Mouse (Mus musculus) forebrain, embryonic 15.5 days (tissue): ENCODE measurements around the gene Fam3c. TPM values are rescaled to one million over a fixed set of nuclear protein-coding genes. Genes with fewer than 3 reads are reported as not detected.

Experiments used
- ATAC-seq: fragments of 200-750 bp; cut with Nextera tagmentation; replicated peaks from 2 replicates; pipeline ENCODE4 v1.8.0; 2017; ENCODE audit warnings: mild to moderate bottlenecking, moderate TSS enrichment, moderate library complexity
- H3K27ac ChIP-seq: fragments of 300-500 bp; sonication (generic); replicated peaks from 2 replicates; pipeline ENCODE4 v1.5.1; 2015; ENCODE audit warnings: mild to moderate bottlenecking, inconsistent platforms
- H3K27me3 ChIP-seq: fragments of 300-500 bp; sonication (generic); 2 replicates; pipeline ENCODE4 v1.6.1; 2015; ENCODE audit warnings: inconsistent platforms
- H3K36me3 ChIP-seq: fragments of 300-500 bp; sonication (generic); 2 replicates; pipeline ENCODE4 v1.6.1; 2015; ENCODE audit warnings: mild to moderate bottlenecking, inconsistent platforms
- H3K4me1 ChIP-seq: fragments of 300-500 bp; sonication (generic); 2 replicates; pipeline ENCODE4 v1.6.1; 2015; ENCODE audit warnings: inconsistent platforms
- H3K4me2 ChIP-seq: fragments of 300-500 bp; sonication (generic); replicated peaks from 2 replicates; pipeline ENCODE4 v1.6.1; 2015; ENCODE audit warnings: mild to moderate bottlenecking, inconsistent platforms
- H3K4me3 ChIP-seq: fragments of 300-500 bp; sonication (generic); 2 replicates; pipeline ENCODE4 v1.5.1; 2015; ENCODE audit warnings: mild to moderate bottlenecking, inconsistent platforms
- H3K9ac ChIP-seq: fragments of 300-500 bp; sonication (generic); replicated peaks from 2 replicates; pipeline ENCODE4 v1.6.1; 2015; ENCODE audit warnings: mild to moderate bottlenecking, inconsistent platforms
- H3K9me3 ChIP-seq: fragments of 300-500 bp; sonication (generic); 2 replicates; pipeline ENCODE4 v1.6.1; 2016; ENCODE audit warnings: inconsistent platforms
- WGBS: fragments of 180-500 bp; shearing (Covaris S2); methylation state at CpG from one replicate; pipeline ENCODE4 v1.1.7; 2015; ENCODE audit warnings: mixed read lengths; 5-methylcytosine and 5-hydroxymethylcytosine counted together
- polyA plus RNA-seq: library from polyadenylated mRNA; unstranded; fragments of >200 nt; fragmentation: Nextera tagmentation; extraction: Ambion mirVana; gene quantifications from 2 replicates; pipeline ENCODE4 v1.2.1, GENCODE M21; 2015

The Fam3c gene
- polyA plus RNA-seq, 1 experiment from 2014 or later = 56.2 TPM

- Histone ChIP-seq H3K27me3 (no peaks in the 10 kb centered on the region), H3K4me2 (no peak overlapping the region), H3K4me1 (peaks cover 3% of the 10 kb centered on the region; the same call in 1 of the 2 replicates), H3K27ac (no peak overlapping the region), H3K36me3 (no peaks in the 10 kb centered on the region), H3K9ac (no peak overlapping the region), H3K9me3 (no peaks in the 10 kb centered on the region), H3K4me3 (no peak overlapping the region)
- no peak for ATAC-seq
- 76% methylated on average over 8 of the region's 8 CpGs for WGBS
Measured at GRCm38 (mm10) chr6:22327931-22328330, 28.1 kb downstream of the Fam3c start.

- H3K36me3 ChIP-seq = no peaks in the 10 kb centered on the region
- H3K4me1 ChIP-seq = peaks cover 3% of the 10 kb centered on the region; the same call in 1 of the 2 replicates
- H3K27me3 ChIP-seq = no peaks in the 10 kb centered on the region
- no peaks in the 10 kb centered on the region for H3K9me3 ChIP-seq
- H3K9ac ChIP-seq = no peak overlapping the region
- H3K4me3 ChIP-seq = no peak overlapping the region
- H3K27ac ChIP-seq = no peak overlapping the region
- H3K4me2 ChIP-seq = no peak overlapping the region
- 58% methylated on average over 4 of the region's 4 CpGs for WGBS
- ATAC-seq = no peak
Measured at GRCm38 (mm10) chr6:22327091-22327490, 29.0 kb downstream of the Fam3c start.

GRCm38 (mm10) chr6:22326289-22326688 lies 29.8 kb downstream of the Fam3c start:
- no peak overlapping the region for H3K4me2 ChIP-seq
- peaks cover 3% of the 10 kb centered on the region; the same call in 1 of the 2 replicates for H3K4me1 ChIP-seq
- H3K9ac ChIP-seq = no peak overlapping the region
- no peak overlapping the region for H3K4me3 ChIP-seq
- H3K27me3 ChIP-seq = no peaks in the 10 kb centered on the region
- no peaks in the 10 kb centered on the region for H3K9me3 ChIP-seq
- H3K27ac ChIP-seq = no peak overlapping the region
- no peaks in the 10 kb centered on the region; the same call in 1 of the 2 replicates for H3K36me3 ChIP-seq
- no peak for ATAC-seq
- 82% methylated on average over 4 of the region's 4 CpGs for WGBS

DNA sequence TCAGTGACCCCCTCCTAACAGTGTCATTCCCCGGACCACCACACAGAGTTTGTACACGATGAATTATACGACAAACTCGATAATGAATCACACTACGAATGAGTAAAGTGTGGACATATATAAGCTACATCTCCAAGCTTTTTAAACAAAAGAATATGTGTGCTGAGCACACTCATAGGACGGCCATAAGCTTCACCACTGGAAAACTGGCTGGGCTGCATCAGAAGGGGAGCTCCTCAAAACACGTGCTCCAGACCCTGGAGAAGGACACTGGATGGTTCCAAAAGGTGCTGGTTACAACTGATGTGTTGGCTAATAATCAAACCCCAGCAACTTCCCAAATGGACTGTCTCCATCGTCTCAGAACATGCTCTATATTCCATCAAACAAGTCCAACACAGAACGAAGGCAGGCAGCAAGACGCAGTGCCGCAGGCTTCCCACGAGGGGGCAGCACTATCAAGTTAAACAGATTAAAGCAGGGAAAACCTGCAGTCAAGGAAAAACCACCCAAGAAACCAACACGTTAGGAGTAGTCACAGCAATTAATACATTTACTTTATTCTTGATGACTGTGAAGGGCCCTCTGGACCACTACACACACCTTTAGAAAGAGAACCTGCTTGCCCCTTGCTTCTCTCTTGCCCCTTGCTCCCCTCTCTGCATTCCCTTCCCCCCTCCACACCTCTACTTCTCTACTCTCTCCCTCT lies 30.5 kb downstream of the Fam3c start:
- no peak overlapping the region for H3K4me2 ChIP-seq

DNA sequence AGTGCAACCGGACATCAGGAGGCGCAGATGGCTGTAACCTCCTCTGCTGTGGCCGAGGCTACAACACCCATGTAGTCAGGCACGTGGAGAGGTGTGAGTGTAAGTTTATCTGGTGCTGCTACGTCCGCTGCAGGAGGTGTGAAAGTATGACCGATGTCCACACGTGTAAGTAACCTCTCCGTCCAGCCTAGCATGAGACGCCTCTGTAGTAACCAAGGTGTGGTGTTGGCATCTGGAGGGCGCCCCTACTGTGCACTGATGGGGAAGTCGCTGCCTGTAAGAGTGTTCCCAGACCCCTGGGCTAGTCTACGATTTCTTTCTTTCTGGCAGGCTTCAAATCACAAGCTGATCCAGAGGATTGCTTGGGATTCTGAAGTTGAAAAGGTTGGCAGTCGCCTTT lies 58.0 kb downstream of the Fam3c start:
- Histone ChIP-seq H3K4me1 (no peaks in the 10 kb centered on the region), H3K27me3 (peaks cover 4% of the 10 kb centered on the region; the same call in 1 of the 2 replicates), H3K4me3 (no peak overlapping the region), H3K4me2 (no peak overlapping the region), H3K9me3 (no peaks in the 10 kb centered on the region), H3K9ac (no peak overlapping the region), H3K27ac (no peak overlapping the region), H3K36me3 (no peaks in the 10 kb centered on the region; the same call in 1 of the 2 replicates)
- WGBS = 67% methylated on average over 14 of the region's 14 CpGs
- no peak for ATAC-seq

More for the DNA sequence above, 30.5 kb downstream of the Fam3c start:
- Histone ChIP-seq H3K27ac (no peak overlapping the region), H3K4me1 (peaks cover 3% of the 10 kb centered on the region; the same call in 1 of the 2 replicates), H3K9ac (no peak overlapping the region), H3K27me3 (no peaks in the 10 kb centered on the region), H3K36me3 (peaks cover 6% of the 10 kb centered on the region; the same call in 1 of the 2 replicates), H3K9me3 (no peaks in the 10 kb centered on the region), H3K4me3 (no peak overlapping the region)
- peak; percentile 70 for ATAC-seq
- WGBS = 53% methylated on average over 13 of the region's 13 CpGs

DNA sequence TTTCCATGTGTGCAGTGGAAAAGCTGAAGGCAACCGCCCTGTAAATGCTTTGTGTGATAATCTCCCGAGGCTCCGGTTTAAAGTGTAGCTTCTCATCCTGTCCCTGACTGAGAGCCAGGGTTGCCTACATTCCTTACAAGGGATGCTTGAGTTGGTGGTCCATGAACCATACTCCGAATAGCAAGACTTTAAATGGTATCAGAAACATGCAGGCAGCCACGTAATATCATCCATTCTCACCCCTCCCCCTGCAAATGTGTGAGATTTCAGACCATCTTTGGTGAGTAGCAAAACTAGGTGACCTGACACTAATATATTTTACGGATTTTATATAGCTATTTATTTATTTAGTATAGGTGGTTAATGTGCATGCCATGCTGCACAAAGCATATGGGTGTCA lies 59.0 kb downstream of the Fam3c start:
- H3K9ac ChIP-seq = no peak overlapping the region
- H3K4me1 ChIP-seq = no peaks in the 10 kb centered on the region
- H3K9me3 ChIP-seq = no peaks in the 10 kb centered on the region
- H3K27ac ChIP-seq = no peak overlapping the region
- H3K4me3 ChIP-seq = no peak overlapping the region
- peaks cover 6% of the 10 kb centered on the region; the same call in 1 of the 2 replicates for H3K27me3 ChIP-seq
- no peak overlapping the region for H3K4me2 ChIP-seq
- no peaks in the 10 kb centered on the region; the same call in 1 of the 2 replicates for H3K36me3 ChIP-seq
- ATAC-seq = no peak
- WGBS = 87% methylated on average over 6 of the region's 6 CpGs

DNA sequence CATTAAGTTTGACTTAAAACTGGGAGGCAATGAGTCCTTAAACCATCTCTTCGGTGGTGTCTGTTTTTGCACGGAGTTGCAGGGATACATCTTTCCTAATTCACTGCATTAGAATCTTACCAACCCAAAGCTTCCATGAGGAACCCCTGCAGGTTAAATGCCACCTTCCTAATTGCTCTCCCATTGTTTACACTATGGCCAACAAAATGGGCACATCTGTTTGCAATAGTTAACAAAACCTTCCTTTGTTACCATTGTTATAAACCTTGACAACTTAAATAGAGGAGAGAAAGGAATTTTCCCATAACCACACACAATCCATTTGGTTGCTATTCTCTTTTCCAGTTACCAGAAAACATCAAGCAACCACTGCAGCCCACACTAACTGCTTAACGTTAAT lies 62.1 kb downstream of the Fam3c start:
- no peak for ATAC-seq
- Histone ChIP-seq H3K4me1 (peaks cover 9% of the 10 kb centered on the region), H3K27me3 (peaks cover 28% of the 10 kb centered on the region), H3K4me3 (no peak overlapping the region), H3K4me2 (no peak overlapping the region), H3K9ac (no peak overlapping the region), H3K36me3 (no peaks in the 10 kb centered on the region), H3K27ac (no peak overlapping the region), H3K9me3 (no peaks in the 10 kb centered on the region)
- 17% methylated on average over 3 of the region's 3 CpGs for WGBS

DNA sequence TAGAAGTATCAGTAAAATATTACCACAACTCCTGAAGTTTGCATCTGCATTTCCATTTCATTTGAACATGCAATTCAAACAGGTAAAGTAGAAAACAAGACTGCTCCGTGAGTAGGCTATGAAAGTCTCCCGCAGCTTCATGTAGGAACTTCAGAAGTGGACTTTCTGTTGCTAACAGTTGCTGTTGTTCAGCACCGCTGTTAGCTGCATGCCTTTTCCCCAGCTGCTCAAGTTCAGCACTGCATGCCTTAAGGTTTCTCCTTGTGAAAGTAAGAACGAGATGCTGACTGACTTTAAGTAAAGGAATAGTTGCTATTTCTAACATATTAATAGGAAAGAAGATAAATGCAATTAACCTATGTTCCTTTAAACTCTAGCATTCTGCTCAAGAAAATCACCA lies 64.0 kb downstream of the Fam3c start:
- no peak overlapping the region for H3K9ac ChIP-seq
- H3K27ac ChIP-seq = no peak overlapping the region
- H3K27me3 ChIP-seq = peaks cover 38% of the 10 kb centered on the region
- H3K4me2 ChIP-seq = no peak overlapping the region
- H3K4me3 ChIP-seq = no peak overlapping the region
- peaks cover 21% of the 10 kb centered on the region for H3K4me1 ChIP-seq
- no peaks in the 10 kb centered on the region for H3K9me3 ChIP-seq
- no peaks in the 10 kb centered on the region for H3K36me3 ChIP-seq
- ATAC-seq = no peak
- WGBS = 55% methylated on average over 4 of the region's 4 CpGs

DNA sequence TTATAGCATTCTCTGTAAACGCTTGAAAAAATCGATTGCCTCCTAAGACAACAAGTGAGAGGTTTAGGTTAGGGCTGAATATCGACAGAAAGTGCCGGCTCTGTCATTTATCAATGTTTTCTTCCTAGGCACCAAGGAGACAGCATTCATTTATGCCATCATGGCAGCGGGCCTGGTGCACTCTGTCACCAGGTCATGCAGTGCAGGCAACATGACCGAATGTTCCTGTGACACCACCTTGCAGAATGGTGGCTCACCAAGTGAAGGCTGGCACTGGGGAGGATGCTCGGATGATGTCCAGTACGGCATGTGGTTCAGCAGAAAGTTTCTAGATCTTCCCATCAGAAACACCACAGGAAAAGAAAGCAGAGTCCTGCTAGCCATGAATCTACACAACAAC lies 65.3 kb downstream of the Fam3c start:
- peaks cover 44% of the 10 kb centered on the region for H3K27me3 ChIP-seq
- 77% methylated on average over 8 of the region's 8 CpGs for WGBS
- ATAC-seq = no peak
- no peak overlapping the region for H3K4me2 ChIP-seq
- H3K27ac ChIP-seq = no peak overlapping the region
- H3K4me3 ChIP-seq = no peak overlapping the region
- no peaks in the 10 kb centered on the region for H3K9me3 ChIP-seq
- H3K9ac ChIP-seq = no peak overlapping the region
- H3K36me3 ChIP-seq = no peaks in the 10 kb centered on the region
- peaks cover 21% of the 10 kb centered on the region for H3K4me1 ChIP-seq

- WGBS = 3% methylated on average over 21 of the region's 21 CpGs
- no peak for ATAC-seq
- Histone ChIP-seq H3K9ac (no peak overlapping the region), H3K4me1 (peaks cover 21% of the 10 kb centered on the region), H3K9me3 (no peaks in the 10 kb centered on the region), H3K27ac (no peak overlapping the region), H3K36me3 (no peaks in the 10 kb centered on the region), H3K27me3 (peaks cover 44% of the 10 kb centered on the region), H3K4me3 (peak overlapping the region; percentile 43), H3K4me2 (peak overlapping the region; percentile 76)
Measured at GRCm38 (mm10) chr6:22289461-22290021, 66.5 kb downstream of the Fam3c start.

DNA sequence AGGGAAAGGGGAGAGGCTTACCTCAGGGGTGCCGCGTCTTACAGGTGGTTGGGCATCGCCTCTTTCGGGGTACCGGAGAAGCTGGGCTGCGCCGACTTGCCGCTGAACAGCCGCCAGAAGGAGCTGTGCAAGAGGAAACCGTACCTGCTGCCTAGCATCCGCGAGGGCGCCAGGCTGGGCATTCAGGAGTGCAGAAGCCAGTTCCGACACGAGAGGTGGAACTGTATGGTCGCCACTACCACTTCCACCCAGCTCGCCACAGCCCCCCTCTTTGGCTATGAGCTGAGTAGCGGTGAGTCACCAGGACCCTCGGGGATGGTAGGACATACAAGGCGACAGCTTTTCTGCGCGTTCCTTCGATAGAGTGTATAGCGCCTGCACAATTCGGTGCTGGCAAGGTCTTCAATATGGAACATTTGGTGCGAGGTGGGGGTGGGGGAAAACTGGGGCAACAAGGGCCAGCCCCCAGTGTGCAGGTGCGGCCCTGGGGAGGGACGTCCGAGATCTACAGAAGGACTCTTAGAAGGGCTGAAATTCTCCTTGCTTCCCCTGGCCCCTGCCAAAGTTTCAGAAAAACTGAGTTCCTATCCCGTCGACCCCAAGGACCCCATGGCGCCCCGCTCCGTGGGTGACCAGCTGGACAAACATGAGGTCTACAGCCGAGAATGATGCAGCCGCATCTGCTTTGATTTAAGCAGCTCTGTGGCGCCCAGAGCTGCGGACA lies 67.1 kb downstream of the Fam3c start:
- H3K27ac ChIP-seq = no peak overlapping the region
- peak; percentile 80 for ATAC-seq
- peaks cover 21% of the 10 kb centered on the region for H3K4me1 ChIP-seq
- no peaks in the 10 kb centered on the region for H3K9me3 ChIP-seq
- WGBS = under 1% methylated on average over 38 of the region's 38 CpGs
- peaks cover 44% of the 10 kb centered on the region for H3K27me3 ChIP-seq
- H3K36me3 ChIP-seq = no peaks in the 10 kb centered on the region
- peak overlapping the region; percentile 43 for H3K4me3 ChIP-seq
- H3K9ac ChIP-seq = 0 out of 2 replicates have a peak overlapping the region, but pooled peaks have one; percentile 31
- peak overlapping the region; percentile 76 for H3K4me2 ChIP-seq
